Mouse (Mus musculus): ENCODE data around the gene Amigo3. TPM values are rescaled to one million over a fixed set of nuclear protein-coding genes. Genes with fewer than 3 reads are reported as not detected.

Amigo3 gene
- polyA plus RNA-seq, 1 experiment from 2014 or later, result 1.7 TPM

- H3K4me1 ChIP-seq (ENCODE audit: control insufficient read depth, insufficient read depth, low read length), result peaks cover 9% of the 10 kb centered on the region
- H3K4me2 ChIP-seq (ENCODE audit: low read depth, severe bottlenecking), result peak overlapping the region; percentile 93; the same call in 1 of the 2 replicates
- H3K27ac ChIP-seq (replicated peaks; ENCODE audit: low read depth, low read length), result no peak overlapping the region
- 65% methylated on average over 10 of the region's 10 CpGs for WGBS
- DNase-seq (ENCODE audit: low spot score) (no peak), ATAC-seq (ENCODE audit: insufficient number of reproducible peaks, low FRiP score, low TSS enrichment, low read depth) (no peak)
- H3K9me3 ChIP-seq (ENCODE audit: control insufficient read depth, low read length), result no peaks in the 10 kb centered on the region
- no peak overlapping the region for H3K4me3 ChIP-seq (ENCODE audit: low read depth, low read length)
- no peak overlapping the region for H3K9ac ChIP-seq (ENCODE audit: low read length)
- peaks cover 3% of the 10 kb centered on the region for H3K36me3 ChIP-seq (ENCODE audit: control insufficient read depth, insufficient read depth, low read length)
- H3K27me3 ChIP-seq (ENCODE audit: control insufficient read depth, insufficient read depth, low read length), result no peaks in the 10 kb centered on the region
Observed at GRCm38 (mm10) chr9:108095949-108096712, 43.2 kb downstream of the Amigo3 start.

GRCm38 (mm10) chr9:108099619-108100018 lies 46.7 kb downstream of the Amigo3 start:
- 93% methylated on average over 8 of the region's 8 CpGs for WGBS
- no peak overlapping the region for H3K27ac ChIP-seq (replicated peaks; ENCODE audit: low read depth, low read length)
- peaks cover 7% of the 10 kb centered on the region for H3K4me1 ChIP-seq (ENCODE audit: control insufficient read depth, insufficient read depth, low read length)
- no peak overlapping the region for H3K4me3 ChIP-seq (ENCODE audit: low read depth, low read length)
- H3K9ac ChIP-seq (ENCODE audit: low read length), result no peak overlapping the region
- no peaks in the 10 kb centered on the region for H3K27me3 ChIP-seq (ENCODE audit: control insufficient read depth, insufficient read depth, low read length)
- no peaks in the 10 kb centered on the region for H3K36me3 ChIP-seq (ENCODE audit: control insufficient read depth, insufficient read depth, low read length)
- no peak for DNase-seq (ENCODE audit: low spot score)
- no peak overlapping the region for H3K4me2 ChIP-seq (ENCODE audit: low read depth, severe bottlenecking)
- no peaks in the 10 kb centered on the region for H3K9me3 ChIP-seq (ENCODE audit: control insufficient read depth, low read length)
- ATAC-seq (ENCODE audit: insufficient number of reproducible peaks, low FRiP score, low TSS enrichment, low read depth), result no peak

- peaks cover 14% of the 10 kb centered on the region for H3K4me1 ChIP-seq (ENCODE audit: control insufficient read depth, insufficient read depth, low read length)
- peak overlapping the region; percentile 39 for H3K4me2 ChIP-seq (ENCODE audit: low read depth, severe bottlenecking)
- ATAC-seq (ENCODE audit: insufficient number of reproducible peaks, low FRiP score, low TSS enrichment, low read depth), result peak; percentile 50; the same call in 1 of the 2 replicates
- peak overlapping the region; percentile 70 for H3K9ac ChIP-seq (ENCODE audit: low read length)
- no peaks in the 10 kb centered on the region; the same call in 1 of the 2 replicates for H3K36me3 ChIP-seq (ENCODE audit: control insufficient read depth, insufficient read depth, low read length)
- WGBS, result 33% methylated on average over 31 of the region's 31 CpGs
- DNase-seq (ENCODE audit: low spot score), result peak; percentile 74
- peak overlapping the region; percentile 5; the same call in 1 of the 2 replicates for H3K4me3 ChIP-seq (ENCODE audit: low read depth, low read length)
- H3K9me3 ChIP-seq (ENCODE audit: control insufficient read depth, low read length), result no peaks in the 10 kb centered on the region
- H3K27me3 ChIP-seq (ENCODE audit: control insufficient read depth, insufficient read depth, low read length), result no peaks in the 10 kb centered on the region
- H3K27ac ChIP-seq (replicated peaks; ENCODE audit: low read depth, low read length), result peak overlapping the region; percentile 85
Observed at GRCm38 (mm10) chr9:108104766-108105548, 52.0 kb downstream of the Amigo3 start.

Small RNA genes within 50 kb of the gene (microRNA-seq; reads per million reads assigned to microRNA genes)
- gene Gm47303 (not detected), gene Mir7088 (not detected)

Other genes with a start within 250 kb of the Amigo3 start
- gene Rbm6, start 179.9 kb upstream of the Amigo3 start, polyA plus RNA-seq (2014; fragmentation: Nextera tagmentation; extraction: Ambion mirVana), result 91.1 and 103 TPM in 2 replicates
- gene Mon1a, start 165.0 kb upstream of the Amigo3 start, polyA plus RNA-seq (2014; fragmentation: Nextera tagmentation; extraction: Ambion mirVana), result 12.4 and 12.6 TPM in 2 replicates
- gene Mst1r, start 146.3 kb upstream of the Amigo3 start, polyA plus RNA-seq (2014; fragmentation: Nextera tagmentation; extraction: Ambion mirVana), result 0.35 and 0.36 TPM in 2 replicates
- gene Actl11, start 124.7 kb upstream of the Amigo3 start, polyA plus RNA-seq (2014; fragmentation: Nextera tagmentation; extraction: Ambion mirVana), result not detected in 2 replicates
- 4.4 and 4.6 TPM in 2 replicates for gene Camkv, start 117.5 kb upstream of the Amigo3 start, polyA plus RNA-seq (2014; fragmentation: Nextera tagmentation; extraction: Ambion mirVana)
- 40.4 and 41.4 TPM in 2 replicates for gene Traip, start 103.0 kb upstream of the Amigo3 start, polyA plus RNA-seq (2014; fragmentation: Nextera tagmentation; extraction: Ambion mirVana)
- 20.1 and 23.4 TPM in 2 replicates for gene Uba7, start 77.7 kb upstream of the Amigo3 start, polyA plus RNA-seq (2014; fragmentation: Nextera tagmentation; extraction: Ambion mirVana)
- 7.3 and 7.9 TPM in 2 replicates for gene Gm20661, start 70.1 kb upstream of the Amigo3 start, polyA plus RNA-seq (2014; fragmentation: Nextera tagmentation; extraction: Ambion mirVana)
- 165 and 174 TPM in 2 replicates for gene Inka1, start 67.3 kb upstream of the Amigo3 start, polyA plus RNA-seq (2014; fragmentation: Nextera tagmentation; extraction: Ambion mirVana)
- 16.8 and 19.7 TPM in 2 replicates for gene Cdhr4, start 60.7 kb upstream of the Amigo3 start, polyA plus RNA-seq (2014; fragmentation: Nextera tagmentation; extraction: Ambion mirVana)
- 0.87 and 0.96 TPM in 2 replicates for gene Gm20662, start 56.8 kb upstream of the Amigo3 start, polyA plus RNA-seq (2014; fragmentation: Nextera tagmentation; extraction: Ambion mirVana)
- 30.5 and 33.0 TPM in 2 replicates for gene Ip6k1, start 50.7 kb upstream of the Amigo3 start, polyA plus RNA-seq (2014; fragmentation: Nextera tagmentation; extraction: Ambion mirVana)
- 20.6 and 22.0 TPM in 2 replicates for gene Gmppb, start 3.9 kb upstream of the Amigo3 start, polyA plus RNA-seq (2014; fragmentation: Nextera tagmentation; extraction: Ambion mirVana)
- gene Mst1, start 27.3 kb downstream of the Amigo3 start, polyA plus RNA-seq (2014; fragmentation: Nextera tagmentation; extraction: Ambion mirVana), result 0.37 and 1.3 TPM in 2 replicates
- 26.4 and 29.9 TPM in 2 replicates for gene Rnf123, start 30.2 kb downstream of the Amigo3 start, polyA plus RNA-seq (2014; fragmentation: Nextera tagmentation; extraction: Ambion mirVana)
- gene Apeh, start 41.4 kb downstream of the Amigo3 start, polyA plus RNA-seq (2014; fragmentation: Nextera tagmentation; extraction: Ambion mirVana), result 56.3 and 63.4 TPM in 2 replicates
- gene Bsn, start 137.2 kb downstream of the Amigo3 start, polyA plus RNA-seq (2014; fragmentation: Nextera tagmentation; extraction: Ambion mirVana), result 1.3 and 1.5 TPM in 2 replicates
- 46.8 and 52.2 TPM in 2 replicates for gene Dag1, start 210.8 kb downstream of the Amigo3 start, polyA plus RNA-seq (2014; fragmentation: Nextera tagmentation; extraction: Ambion mirVana)
- gene Nicn1, start 237.3 kb downstream of the Amigo3 start, polyA plus RNA-seq (2014; fragmentation: Nextera tagmentation; extraction: Ambion mirVana), result 36.7 and 49.1 TPM in 2 replicates
- gene Amt, start 243.7 kb downstream of the Amigo3 start, polyA plus RNA-seq (2014; fragmentation: Nextera tagmentation; extraction: Ambion mirVana), result 15.9 and 20.5 TPM in 2 replicates

All from limb, embryonic 11.5 days (tissue).